Mouse (Mus musculus) heart, embryonic 14.5 days (tissue): ENCODE results near the gene 6330409D20Rik. TPM values are rescaled to one million over a fixed set of nuclear protein-coding genes. Genes with fewer than 3 reads are reported as not detected.

Experiments used
- ATAC-seq: fragments of 200-750 bp; cut with Nextera tagmentation; 2 replicates; pipeline ENCODE4 v1.8.0; 2017; ENCODE audit warnings: low read depth, moderate TSS enrichment; ENCODE audit not compliant: insufficient number of reproducible peaks, insufficient read depth, low FRiP score
- H3K27ac ChIP-seq, 2 experiments: fragments of 200-500 bp in 1 of 2; fragments of 300-500 bp in 1 of 2; sonication (generic) in 1 of 2; replicated peaks in 1 of 2; 2 replicates each; pipeline ENCODE4 v1.5.1; 2012 to 2014; ENCODE audit warnings: low read depth in 2 of 2, low read length in 2 of 2, control low read depth in 1 of 2, mild to moderate bottlenecking in 1 of 2, mixed read lengths in 1 of 2; ENCODE audit not compliant: control insufficient read depth in 1 of 2, insufficient read depth in 1 of 2
- H3K27me3 ChIP-seq: fragments of 300-500 bp; sonication (generic); 2 replicates; pipeline ENCODE4 v1.6.1; 2014; ENCODE audit warnings: mild to moderate bottlenecking, low read length, control low read depth; ENCODE audit not compliant: control insufficient read depth, insufficient read depth
- H3K36me3 ChIP-seq: fragments of 300-500 bp; sonication (generic); 2 replicates; pipeline ENCODE4 v1.6.1; 2014; ENCODE audit warnings: mild to moderate bottlenecking, control low read depth, low read length, mixed read lengths; ENCODE audit not compliant: control insufficient read depth, insufficient read depth
- H3K4me1 ChIP-seq, 2 experiments: fragments of 200-500 bp in 1 of 2; fragments of 300-500 bp in 1 of 2; sonication (generic) in 1 of 2; 2 replicates each; pipeline ENCODE4 v1.6.1; 2012 to 2014; ENCODE audit warnings: low read length in 2 of 2, control low read depth in 1 of 2, mixed read lengths in 1 of 2; ENCODE audit not compliant: control insufficient read depth in 2 of 2, insufficient read depth in 2 of 2
- H3K4me2 ChIP-seq: fragments of 300-500 bp; sonication (generic); 2 replicates; pipeline ENCODE4 v1.6.1; 2014; ENCODE audit warnings: mild to moderate bottlenecking, low read length
- H3K4me3 ChIP-seq, 2 experiments: fragments of 200-500 bp in 1 of 2; fragments of 300-500 bp in 1 of 2; sonication (generic) in 1 of 2; 2 replicates each; pipeline ENCODE4 v1.5.1; 2012 to 2014; ENCODE audit warnings: low read length in 2 of 2, mild to moderate bottlenecking in 2 of 2, control low read depth in 1 of 2, low read depth in 1 of 2, moderate library complexity in 1 of 2; ENCODE audit not compliant: control insufficient read depth in 1 of 2, insufficient read depth in 1 of 2
- H3K9ac ChIP-seq: fragments of 300-500 bp; sonication (generic); 2 replicates; pipeline ENCODE4 v1.6.1; 2014; ENCODE audit warnings: mild to moderate bottlenecking, low read length
- H3K9me3 ChIP-seq: fragments of 300-500 bp; sonication (generic); 2 replicates; pipeline ENCODE4 v1.6.1; 2016; ENCODE audit warnings: low read length, control low read depth; ENCODE audit not compliant: control insufficient read depth
- WGBS: fragments of 180-500 bp; shearing (Covaris S2); extraction: QIAGEN DNeasy Blood & Tissue Kit; methylation state at CpG from one replicate; pipeline ENCODE4 v1.1.7; 2014; 5-methylcytosine and 5-hydroxymethylcytosine counted together
- polyA plus RNA-seq: library from polyadenylated mRNA; unstranded; fragments of >200 nt; fragmentation: Nextera tagmentation; extraction: Ambion mirVana; gene quantifications from 2 replicates; pipeline ENCODE4 v1.2.1, GENCODE M21; 2014

Gene 6330409D20Rik
- polyA plus RNA-seq, 1 experiment from 2014 or later = 0.68 TPM

DNA sequence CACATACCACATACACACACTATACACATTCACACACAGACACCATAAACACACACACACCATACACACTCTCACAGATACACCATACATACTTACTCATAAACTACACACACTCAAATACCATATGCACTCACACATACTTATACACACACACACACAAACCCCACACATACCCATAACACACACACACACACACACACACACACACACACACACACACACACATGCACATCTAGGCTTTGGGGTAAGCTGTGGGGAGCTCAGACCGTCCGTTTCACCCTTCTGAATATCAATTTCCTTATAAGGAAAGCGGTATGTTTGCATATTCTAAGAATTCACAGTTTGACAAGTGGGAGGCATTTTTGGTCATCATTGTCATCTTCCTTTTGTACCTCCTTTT lies 18.2 kb downstream of the 6330409D20Rik start:
- no peak for ATAC-seq
- Histone ChIP-seq H3K36me3 (no peaks in the 10 kb centered on the region), H3K27me3 (no peaks in the 10 kb centered on the region), H3K9me3 (no peaks in the 10 kb centered on the region), H3K4me3 (no peak overlapping the region), H3K9ac (no peak overlapping the region), H3K27ac (no peak overlapping the region), H3K4me2 (peak overlapping the region; percentile 49; the same call in 1 of the 2 replicates), H3K4me1 (peaks cover 4 to 13% of the 10 kb centered on the region in 2 experiments)
- WGBS = 74% methylated on average over 3 of the region's 3 CpGs

GRCm38 (mm10) chr2:32722046-32722445 lies 18.8 kb downstream of the 6330409D20Rik start:
- no peaks in the 10 kb centered on the region for H3K9me3 ChIP-seq
- H3K4me2 ChIP-seq = peak overlapping the region; percentile 49
- peak overlapping the region in 1 of 2 experiments; percentile 12; a peak in 1 of 4 replicates for H3K4me3 ChIP-seq
- no peaks in the 10 kb centered on the region for H3K27me3 ChIP-seq
- H3K9ac ChIP-seq = peak overlapping the region; percentile 22; the same call in 1 of the 2 replicates
- ATAC-seq = no peak
- 58% methylated on average over 6 of the region's 6 CpGs for WGBS
- H3K4me1 ChIP-seq = peaks cover 4 to 13% of the 10 kb centered on the region in 2 experiments
- H3K36me3 ChIP-seq = no peaks in the 10 kb centered on the region
- H3K27ac ChIP-seq = 0 out of 4 replicates have a peak overlapping the region, but pooled peaks of 1 of the 2 experiments have one; percentile 21

DNA sequence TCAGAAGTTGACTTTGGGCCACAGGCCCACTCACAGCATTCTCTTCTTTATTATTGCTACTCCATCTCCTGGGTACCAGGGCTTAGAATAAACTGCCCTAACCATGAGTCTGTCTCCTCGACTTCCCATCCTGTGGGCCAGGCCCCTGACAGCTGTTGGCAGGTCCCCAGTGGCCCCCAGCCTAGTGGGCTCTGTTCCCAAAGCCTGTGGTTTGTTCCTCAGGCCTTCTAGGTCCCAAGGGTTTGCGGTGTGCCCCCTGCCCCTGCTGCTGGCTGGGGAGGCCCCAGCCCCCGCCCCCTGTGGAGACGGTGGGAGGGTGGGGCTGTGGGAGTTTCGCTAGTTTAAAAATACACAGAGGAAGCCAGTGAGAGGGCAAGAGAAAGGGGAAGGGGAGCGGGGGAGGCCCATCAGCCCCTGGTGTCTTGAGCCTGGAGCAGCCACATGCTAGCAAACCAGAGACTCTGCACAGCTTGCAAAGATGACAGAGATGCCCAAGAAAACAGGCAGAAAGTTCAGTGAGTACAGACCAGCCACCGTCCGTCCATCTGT lies 20.1 kb downstream of the 6330409D20Rik start, which contains the start of gene Sh2d3c:
Gene Sh2d3c, plus strand, starts transcription at position 375 of the 549 bp plus-strand sequence.
- Histone ChIP-seq H3K27ac (peak within 1 kb of the TSS; percentile 21 to 39; a peak in 1 of 4 replicates), H3K9ac (peak within 1 kb of the TSS; percentile 22), H3K27me3 (no peaks in the 10 kb centered on the region), H3K36me3 (no peaks in the 10 kb centered on the region), H3K9me3 (no peaks in the 10 kb centered on the region), H3K4me2 (peak within 1 kb of the TSS; percentile 49), H3K4me1 (peaks cover 4 to 13% of the 10 kb centered on the region in 2 experiments; a peak in 3 of 4 replicates), H3K4me3 (peak within 1 kb of the TSS; percentile 12 to 33)
- ATAC-seq = no peak
- 24% methylated on average over 8 of the region's 8 CpGs for WGBS

- WGBS = 96% methylated on average over 3 of the region's 3 CpGs
- peaks cover 9 to 15% of the 10 kb centered on the region in 2 experiments for H3K4me1 ChIP-seq
- H3K9me3 ChIP-seq = no peaks in the 10 kb centered on the region
- no peak overlapping the region for H3K9ac ChIP-seq
- H3K36me3 ChIP-seq = no peaks in the 10 kb centered on the region
- no peak overlapping the region for H3K4me2 ChIP-seq
- H3K27ac ChIP-seq = no peak overlapping the region
- no peak for ATAC-seq
- H3K4me3 ChIP-seq = no peak overlapping the region
- H3K27me3 ChIP-seq = no peaks in the 10 kb centered on the region
Measured at GRCm38 (mm10) chr2:32720053-32720452, 20.8 kb downstream of the 6330409D20Rik start.

DNA sequence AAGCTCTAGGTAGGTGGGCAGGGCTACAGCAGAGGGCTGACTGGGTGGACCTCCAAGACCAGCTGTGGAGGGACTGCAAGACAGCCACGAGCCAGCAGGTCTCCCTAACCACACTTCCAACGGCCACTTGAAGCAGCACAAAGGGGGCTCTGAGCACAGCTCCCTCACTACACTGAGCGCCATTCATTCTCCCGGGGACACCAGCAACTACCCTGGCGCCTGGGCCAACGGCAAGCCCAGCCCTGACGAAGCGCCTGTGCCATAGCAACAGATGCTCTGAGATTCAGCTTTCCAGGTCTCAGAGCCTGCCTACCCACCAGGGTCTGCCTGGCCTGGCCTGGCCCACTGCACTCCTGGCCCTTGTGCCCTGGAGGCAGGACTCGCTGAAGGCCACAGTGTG lies 22.1 kb downstream of the 6330409D20Rik start:
- Histone ChIP-seq H3K4me1 (peaks cover 22 to 24% of the 10 kb centered on the region in 2 experiments), H3K4me2 (no peak overlapping the region), H3K27me3 (no peaks in the 10 kb centered on the region), H3K9me3 (no peaks in the 10 kb centered on the region), H3K27ac (no peak overlapping the region), H3K4me3 (no peak overlapping the region), H3K9ac (no peak overlapping the region), H3K36me3 (no peaks in the 10 kb centered on the region)
- WGBS = 62% methylated on average over 9 of the region's 9 CpGs
- no peak for ATAC-seq

DNA sequence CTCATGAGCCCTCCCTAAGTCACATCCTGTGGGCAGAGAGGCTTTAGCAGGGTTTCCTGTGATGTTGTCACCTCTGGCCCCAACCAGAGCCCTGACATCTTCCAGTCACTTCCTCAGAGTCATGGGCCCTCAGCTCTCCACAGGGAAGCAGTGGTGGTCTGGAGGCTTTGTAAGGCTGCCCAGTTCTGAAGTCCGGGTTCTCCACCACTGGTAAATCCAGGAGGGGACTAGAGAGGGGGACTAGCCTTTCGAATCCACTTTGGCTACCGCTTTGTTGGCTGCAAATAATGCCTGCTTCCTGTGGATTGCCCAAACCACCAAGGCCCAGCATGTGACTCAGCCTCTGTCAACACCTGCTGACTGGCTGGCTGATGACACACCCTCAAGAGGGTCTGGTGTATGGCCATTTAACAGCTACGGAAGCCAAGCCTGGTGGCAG lies 25.8 kb downstream of the 6330409D20Rik start:
- Histone ChIP-seq H3K4me3 (no peak overlapping the region), H3K27me3 (no peaks in the 10 kb centered on the region), H3K9me3 (no peaks in the 10 kb centered on the region), H3K9ac (peak overlapping the region; percentile 41; the same call in 1 of the 2 replicates), H3K4me1 (peaks cover 16 to 30% of the 10 kb centered on the region in 2 experiments), H3K27ac (peak overlapping the region; percentile 70 to 95), H3K4me2 (peak overlapping the region; percentile 23), H3K36me3 (peaks cover 17% of the 10 kb centered on the region)
- WGBS = 22% methylated on average over 4 of the region's 4 CpGs
- 0 out of 2 replicates have a peak, but pooled peaks have one; percentile 2 for ATAC-seq

DNA sequence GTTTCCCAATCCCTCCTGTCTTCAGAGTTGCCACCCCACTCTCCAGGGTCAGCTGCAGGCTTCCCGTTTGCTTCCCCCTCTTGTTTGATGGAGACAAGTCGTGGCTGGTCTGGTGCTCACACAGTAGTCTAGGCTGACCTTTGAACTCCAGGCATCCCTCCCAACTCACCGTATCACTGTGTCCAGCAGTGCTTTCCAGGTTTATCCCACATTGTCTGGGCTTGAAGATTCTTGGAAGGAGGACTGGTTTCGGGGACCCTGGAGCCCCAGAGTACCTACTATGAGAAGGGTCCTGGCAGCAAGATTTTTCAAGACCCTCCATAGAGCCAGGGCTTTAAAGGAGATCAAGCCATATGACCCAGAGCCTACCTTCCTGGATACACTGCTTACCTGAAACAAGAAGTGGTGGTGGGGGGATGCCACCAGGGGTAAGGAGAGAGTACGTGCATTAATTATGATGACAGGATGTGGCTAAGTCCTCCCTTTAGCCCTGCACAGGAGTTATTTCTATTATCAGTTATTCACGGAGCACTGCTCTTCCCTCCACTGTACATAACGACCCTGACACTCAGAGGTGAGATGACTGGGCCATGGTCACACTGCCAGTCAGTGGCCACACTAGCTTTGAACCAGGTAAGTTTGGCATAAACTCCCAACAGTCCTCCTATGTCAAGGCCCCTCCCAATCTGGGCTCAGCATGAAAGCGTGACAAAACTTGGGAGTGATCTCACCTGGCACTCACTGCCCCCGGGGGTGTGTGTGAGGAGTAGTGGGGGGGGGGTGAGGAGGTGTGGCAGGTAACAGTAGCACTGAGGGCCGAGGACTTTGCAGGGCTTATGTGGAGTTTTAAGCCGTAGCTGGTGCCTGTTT lies 26.5 kb downstream of the 6330409D20Rik start:
- no peaks in the 10 kb centered on the region for H3K9me3 ChIP-seq
- H3K9ac ChIP-seq = peak overlapping the region; percentile 92; the same call in 1 of the 2 replicates
- H3K27me3 ChIP-seq = no peaks in the 10 kb centered on the region
- ATAC-seq = no peak
- H3K4me2 ChIP-seq = peak overlapping the region; percentile 84
- peaks cover 24% of the 10 kb centered on the region for H3K36me3 ChIP-seq
- H3K4me1 ChIP-seq = peaks cover 16 to 30% of the 10 kb centered on the region in 2 experiments
- H3K27ac ChIP-seq = peak overlapping the region; percentile 70 to 95
- 37% methylated on average over 11 of the region's 11 CpGs for WGBS
- H3K4me3 ChIP-seq = no peak overlapping the region
